Mouse (Mus musculus) CH12F3 (cell line): ENCODE data around the gene Slc9a4.
"Not testable (repeated sequence)": the region's sequence is repeated elsewhere in the genome, so short reads cannot be mapped to it uniquely, and the experiment has no call there.

Experiments used
- in situ Hi-C: fragments of 300-500 bp; cut with MboI; formaldehyde crosslinking; loops from 2 replicates; pipeline ENCODE4 v1.14.3; 2020; ENCODE audit warnings: low sequenced_read_pairs

The Slc9a4 gene

GRCm38 (mm10) chr1:40579784-40580183 is at the start of gene Slc9a4:
Gene Slc9a4 (plus strand): TSS chr1:40580081.
- in situ Hi-C loops, result no loop called here

- in situ Hi-C loops, result no loop called here
Measured at GRCm38 (mm10) chr1:40537577-40537976, 42.3 kb upstream of the Slc9a4 start.

GRCm38 (mm10) chr1:40544650-40545049 is 35.2 kb upstream of the Slc9a4 start:
- in situ Hi-C loops, result no loop called here

GRCm38 (mm10) chr1:40546645-40547044 is 33.2 kb upstream of the Slc9a4 start:
- in situ Hi-C loops, result no loop called here

GRCm38 (mm10) chr1:40547064-40547572 is 32.8 kb upstream of the Slc9a4 start:
- in situ Hi-C loops, result no loop called here

GRCm38 (mm10) chr1:40547762-40548161 is 32.1 kb upstream of the Slc9a4 start:
- in situ Hi-C loops, result no loop called here

- in situ Hi-C loops, result no loop called here
Measured at GRCm38 (mm10) chr1:40569374-40569773, 10.5 kb upstream of the Slc9a4 start.

GRCm38 (mm10) chr1:40580269-40580668 is 388 bp downstream of the Slc9a4 start:
- in situ Hi-C loops, result no loop called here

- in situ Hi-C loops, result no loop called here
Measured at GRCm38 (mm10) chr1:40586776-40587175, 6.9 kb downstream of the Slc9a4 start.

GRCm38 (mm10) chr1:40590931-40591330 is 11.1 kb downstream of the Slc9a4 start:
- in situ Hi-C loops, result no loop called here

- in situ Hi-C loops, result no loop called here
Measured at GRCm38 (mm10) chr1:40597822-40598221, 17.9 kb downstream of the Slc9a4 start.

- in situ Hi-C loops, result not testable (repeated sequence)
Measured at GRCm38 (mm10) chr1:40599661-40600060, 19.8 kb downstream of the Slc9a4 start.

GRCm38 (mm10) chr1:40600394-40601327 is 20.8 kb downstream of the Slc9a4 start:
- in situ Hi-C loops, result no loop called here

- in situ Hi-C loops, result no loop called here
Measured at GRCm38 (mm10) chr1:40601461-40601860, 21.6 kb downstream of the Slc9a4 start.

- in situ Hi-C loops, result no loop called here
Measured at GRCm38 (mm10) chr1:40613219-40613618, 33.3 kb downstream of the Slc9a4 start.

GRCm38 (mm10) chr1:40619093-40619492 is 39.2 kb downstream of the Slc9a4 start:
- in situ Hi-C loops, result no loop called here

GRCm38 (mm10) chr1:40619871-40620270 is 40.0 kb downstream of the Slc9a4 start:
- in situ Hi-C loops, result no loop called here

- in situ Hi-C loops, result no loop called here
Measured at GRCm38 (mm10) chr1:40624954-40625353, 45.1 kb downstream of the Slc9a4 start.

GRCm38 (mm10) chr1:40626954-40627353 is 47.1 kb downstream of the Slc9a4 start:
- in situ Hi-C loops, result no loop called here

- in situ Hi-C loops, result no loop called here
Measured at GRCm38 (mm10) chr1:40628443-40628842, 48.6 kb downstream of the Slc9a4 start.

- in situ Hi-C loops, result no loop called here
Measured at GRCm38 (mm10) chr1:40632407-40633062, 52.7 kb downstream of the Slc9a4 start.

GRCm38 (mm10) chr1:40634608-40635007 is 54.7 kb downstream of the Slc9a4 start:
- in situ Hi-C loops, result no loop called here
